ENCODE assay signal across 8 mouse cellular contexts in the genomic region with DNA sequence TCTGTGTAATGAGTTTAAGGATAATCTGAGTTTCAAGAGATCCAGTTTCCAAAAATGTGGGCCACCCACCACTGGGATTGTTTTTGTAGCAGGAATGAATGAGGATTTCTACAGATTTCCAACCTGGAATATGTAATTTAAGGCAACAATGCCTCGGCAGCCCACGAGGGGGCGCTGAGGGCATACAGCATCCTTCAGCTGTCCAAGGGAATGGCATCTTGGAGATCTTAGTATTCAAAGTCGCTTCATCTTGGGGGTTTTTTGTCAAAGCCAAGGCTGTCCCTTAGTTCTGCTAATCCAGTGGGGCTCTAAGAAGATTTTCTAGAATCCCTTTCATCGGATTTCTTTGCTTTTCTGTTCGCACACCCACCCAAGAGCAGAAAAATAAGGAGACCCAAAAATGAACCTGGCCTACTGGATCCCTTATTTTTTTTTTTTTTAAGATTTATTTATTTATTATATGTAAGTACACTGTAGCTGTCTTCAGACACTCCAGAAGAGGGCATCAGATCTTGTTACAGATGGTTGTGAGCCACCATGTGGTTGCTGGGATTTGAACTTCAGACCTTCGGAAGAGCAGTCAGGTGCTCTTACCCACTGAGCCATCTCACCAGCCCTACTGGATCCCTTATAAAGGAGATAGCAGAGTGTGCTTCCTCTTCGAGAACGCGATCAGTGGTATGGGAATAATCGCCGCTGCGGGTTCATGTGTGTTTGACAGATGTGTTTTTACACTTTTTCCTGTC. TPM values are rescaled to one million over a fixed set of nuclear protein-coding genes. Genes with fewer than 3 reads are reported as not detected.
A peak's percentile ranks its signal among the peaks of the same experiment; 100 is the strongest.
DNase-seq lines count a peak whose midpoint lies in the region; ATAC-seq lines count a peak whose summit lies in the region.

No protein-coding gene starts in this region.

- peaks cover 12% of the 10 kb centered on the region; the same call in 1 of the 2 replicates for H3K36me3 ChIP-seq in hindbrain, embryonic 11.5 days (ENCODE audit: control insufficient read depth, insufficient read depth, low read length)
- H3K36me3 ChIP-seq in hindbrain, embryonic 16.5 days (ENCODE audit: control insufficient read depth, insufficient read depth, low read length), result peaks cover 18% of the 10 kb centered on the region
- H3K36me3 ChIP-seq in midbrain, embryonic 14.5 days (ENCODE audit: control insufficient read depth, insufficient read depth, low read length), result peaks cover 25% of the 10 kb centered on the region

- 49% methylated on average over 12 of the region's 13 CpGs for whole genome bisulfite sequencing in hindbrain, embryonic 11.5 days
- WGBS in hindbrain, embryonic 16.5 days, result 50% methylated on average over 13 of the region's 13 CpGs
- WGBS in midbrain, embryonic 14.5 days, result 48% methylated on average over 13 of the region's 13 CpGs

- H3K4me1 ChIP-seq in hindbrain, embryonic 11.5 days (replicated peaks; ENCODE audit: control insufficient read depth, insufficient read depth, low read length), result no peaks in the 10 kb centered on the region
- no peaks in the 10 kb centered on the region; the same call in 1 of the 2 replicates for H3K4me1 ChIP-seq in hindbrain, embryonic 16.5 days (ENCODE audit: control insufficient read depth, insufficient read depth, low read depth, low read length)
- no peaks in the 10 kb centered on the region for H3K4me1 ChIP-seq in midbrain, embryonic 14.5 days (ENCODE audit: control insufficient read depth, insufficient read depth, low read length)

- intact Hi-C loops in heart, postnatal 10 days (cut with DNase I), result loop anchor here (1.0 to 5.0 kb wide), 3 partner anchors 52 to 177 kb away; no protein-coding TSS in a partner anchor
- intact Hi-C loops in left cerebral cortex, postnatal 25 days (cut with DNase I), result loop anchor here (2.0 to 5.0 kb wide), 2 partner anchors 51 to 157 kb away; no protein-coding TSS in a partner anchor

- no peak overlapping the region for H3K9ac ChIP-seq in hindbrain, embryonic 11.5 days (ENCODE audit: low read depth, low read length)
- no peak overlapping the region for H3K9ac ChIP-seq in hindbrain, embryonic 16.5 days (ENCODE audit: low read depth, low read length)
- no peak overlapping the region for H3K9ac ChIP-seq in midbrain, embryonic 14.5 days (replicated peaks; ENCODE audit: low read length)

- no peak overlapping the region for H3K27ac ChIP-seq in hindbrain, embryonic 11.5 days (ENCODE audit: low read depth, low read length)
- no peak overlapping the region for H3K27ac ChIP-seq in hindbrain, embryonic 16.5 days (ENCODE audit: low read depth, low read length)
- no peak overlapping the region for H3K27ac ChIP-seq in midbrain, embryonic 14.5 days (replicated peaks; ENCODE audit: low read depth, low read length)

- DNase-seq in hindbrain, embryonic 11.5 days (ENCODE audit: low spot score), result peak; percentile 85
- DNase-seq in T-cell, adult 2 months (ENCODE audit: low spot score), result peak; percentile 49
- DNase-seq in heart, postnatal 10 days, result peak; percentile 58 to 79
- DNase-seq in left cerebral cortex, postnatal 25 days (ENCODE audit: low spot score in 2 of 2), result peak; percentile 74 to 90
- peak; percentile 90 for DNase-seq in midbrain, embryonic 14.5 days
- peak; percentile 81 for DNase-seq in testis, postnatal 10 days (ENCODE audit: low spot score)

- H3K4me2 ChIP-seq in hindbrain, embryonic 11.5 days (replicated peaks; ENCODE audit: low read depth, low read length), result no peak overlapping the region
- H3K4me2 ChIP-seq in hindbrain, embryonic 16.5 days (ENCODE audit: low read length), result no peak overlapping the region
- no peak overlapping the region for H3K4me2 ChIP-seq in midbrain, embryonic 14.5 days (ENCODE audit: low read length)

- H3K27me3 ChIP-seq in hindbrain, embryonic 11.5 days (ENCODE audit: control insufficient read depth, insufficient read depth, low read length), result no peaks in the 10 kb centered on the region
- H3K27me3 ChIP-seq in hindbrain, embryonic 16.5 days (replicated peaks; ENCODE audit: control insufficient read depth, insufficient read depth, low read length), result no peaks in the 10 kb centered on the region
- H3K27me3 ChIP-seq in midbrain, embryonic 14.5 days (ENCODE audit: control insufficient read depth, insufficient read depth, low read length), result no peaks in the 10 kb centered on the region

- H3K9me3 ChIP-seq in hindbrain, embryonic 11.5 days (ENCODE audit: control insufficient read depth, low read length), result no peaks in the 10 kb centered on the region
- no peaks in the 10 kb centered on the region for H3K9me3 ChIP-seq in hindbrain, embryonic 16.5 days (ENCODE audit: control insufficient read depth, low read length)
- no peaks in the 10 kb centered on the region for H3K9me3 ChIP-seq in midbrain, embryonic 14.5 days (ENCODE audit: control insufficient read depth, low read length)

- no peak for ATAC-seq in hindbrain, embryonic 11.5 days (ENCODE audit: low FRiP score)
- ATAC-seq in hindbrain, embryonic 16.5 days, result no peak
- peak; percentile 41 for ATAC-seq in common myeloid progenitor, adult 5-6 weeks (replicated peaks; ENCODE audit: low read depth, poor library complexity, severe bottlenecking)
- no peak for ATAC-seq in midbrain, embryonic 14.5 days (ENCODE audit: low FRiP score, low TSS enrichment)

- no peak overlapping the region for H3K4me3 ChIP-seq in hindbrain, embryonic 11.5 days (ENCODE audit: low read depth, low read length)
- no peak overlapping the region for H3K4me3 ChIP-seq in hindbrain, embryonic 16.5 days (ENCODE audit: low read length)
- H3K4me3 ChIP-seq in midbrain, embryonic 14.5 days (replicated peaks; ENCODE audit: low read depth, low read length), result no peak overlapping the region

RNA-seq across cellular contexts. Expression of a gene that starts 4.5 kb away (rescaled TPM):
- polyA plus RNA-seq in hindbrain, embryonic 11.5 days (2014; fragmentation: Nextera tagmentation; extraction: Ambion mirVana), result 11.6 and 15.5 TPM in 2 replicates
- 16.6 and 17.1 TPM in 2 replicates for polyA plus RNA-seq in hindbrain, embryonic 16.5 days (2015; fragmentation: Nextera tagmentation; extraction: Ambion mirVana)
- total RNA-seq in common myeloid progenitor, adult 5-6 weeks (2017), result 19.1 and 20.1 TPM in 2 replicates
- 10 to 100 TPM; 24.0 to 24.4 TPM for total RNA-seq in heart, postnatal 10 days (2021)
- 100 to 1,000 TPM; 183 to 193 TPM for total RNA-seq in left cerebral cortex, postnatal 25 days (2021)
- polyA plus RNA-seq in midbrain, embryonic 14.5 days (2014; fragmentation: Nextera tagmentation; extraction: Ambion mirVana), result 32.1 and 35.4 TPM in 2 replicates

RNA-seq across cellular contexts. Expression of a gene that starts 11.3 kb away (rescaled TPM):
- polyA plus RNA-seq in hindbrain, embryonic 11.5 days (2014; fragmentation: Nextera tagmentation; extraction: Ambion mirVana), result 619 and 657 TPM in 2 replicates
- 318 and 333 TPM in 2 replicates for polyA plus RNA-seq in hindbrain, embryonic 16.5 days (2015; fragmentation: Nextera tagmentation; extraction: Ambion mirVana)
- total RNA-seq in common myeloid progenitor, adult 5-6 weeks (2017), result 1,473 and 1,687 TPM in 2 replicates
- total RNA-seq in heart, postnatal 10 days (2021), result 100 to 1,000 TPM; 729 to 779 TPM
- total RNA-seq in left cerebral cortex, postnatal 25 days (2021), result 100 to 1,000 TPM; 415 TPM
- 432 and 438 TPM in 2 replicates for polyA plus RNA-seq in midbrain, embryonic 14.5 days (2014; fragmentation: Nextera tagmentation; extraction: Ambion mirVana)

RNA-seq across cellular contexts. Expression of a gene that starts 24.4 kb away (rescaled TPM):
- 25.0 and 32.4 TPM in 2 replicates for polyA plus RNA-seq in hindbrain, embryonic 11.5 days (2014; fragmentation: Nextera tagmentation; extraction: Ambion mirVana)
- 18.8 and 20.9 TPM in 2 replicates for polyA plus RNA-seq in hindbrain, embryonic 16.5 days (2015; fragmentation: Nextera tagmentation; extraction: Ambion mirVana)
- total RNA-seq in common myeloid progenitor, adult 5-6 weeks (2017), result 60.0 and 60.4 TPM in 2 replicates
- total RNA-seq in heart, postnatal 10 days (2021), result 100 to 1,000 TPM; 102 to 158 TPM
- total RNA-seq in left cerebral cortex, postnatal 25 days (2021), result 10 to 100 TPM; 91.0 to 91.6 TPM
- 29.7 and 32.7 TPM in 2 replicates for polyA plus RNA-seq in midbrain, embryonic 14.5 days (2014; fragmentation: Nextera tagmentation; extraction: Ambion mirVana)
